ENCODE assay signal across 25 mouse cellular contexts in the genomic region with DNA sequence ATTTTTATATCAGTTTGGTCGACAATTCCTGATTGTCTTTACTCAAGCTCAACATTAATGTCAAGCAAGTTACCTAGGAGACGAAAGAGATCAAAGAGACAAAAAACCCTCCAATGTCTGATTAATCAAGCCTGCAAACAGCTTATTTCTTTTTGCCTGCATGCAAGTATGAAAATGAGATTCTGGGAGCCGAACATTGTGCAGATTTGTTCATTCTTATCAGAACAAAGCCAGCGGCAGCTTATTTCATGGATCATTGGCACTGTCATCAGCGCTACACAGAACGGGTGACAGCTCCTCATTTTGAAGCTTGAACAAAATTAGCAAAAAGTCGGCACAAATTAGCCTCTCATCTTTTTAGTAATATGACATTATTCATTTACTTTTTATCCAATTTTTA. TPM values are rescaled to one million over a fixed set of nuclear protein-coding genes. Genes with fewer than 3 reads are reported as not detected.
DNase-seq lines count a peak whose midpoint lies in the region; ATAC-seq and TF ChIP-seq lines count a peak whose summit lies in the region.
"Had no signal": no experiment of that assay in that cellular context is flagged by ENCODE, and none has a peak within 500 bp of the region (broad histone marks: within the 10 kb centered on the region; RNA-seq: fewer than 3 reads in every experiment).

No protein-coding gene starts in this region.

- no peak overlapping the region for H3K4me2 ChIP-seq in forebrain, embryonic 14.5 days (ENCODE audit: low read length)
- H3K4me2 ChIP-seq in midbrain, postnatal 0 days (ENCODE audit: low read depth, low read length, poor library complexity, severe bottlenecking) = no peak overlapping the region
- no peak overlapping the region for H3K4me2 ChIP-seq in intestine, postnatal 0 days (replicated peaks; ENCODE audit: low read depth)
- H3K4me2 ChIP-seq: embryonic facial prominence, embryonic 12.5 days; heart, embryonic 15.5 days; kidney, embryonic 15.5 days; limb, embryonic 13.5 days; liver, embryonic 13.5 days; lung, embryonic 14.5 days had no signal

- TF ChIP-seq POLR2A in brain, embryonic 14.5 days (IDR thresholded peaks at IDR 0.05; ENCODE audit: borderline replicate concordance, extremely low read depth, insufficient read depth, insufficient read length, poor library complexity, severe bottlenecking) = no peak

- H3K4me1 ChIP-seq in forebrain, embryonic 14.5 days (ENCODE audit: control insufficient read depth, insufficient read depth, low read length) = peaks cover 8% of the 10 kb centered on the region
- no peaks in the 10 kb centered on the region for H3K4me1 ChIP-seq in midbrain, postnatal 0 days (ENCODE audit: insufficient read depth, low read length)
- H3K4me1 ChIP-seq in intestine, postnatal 0 days (replicated peaks; ENCODE audit: control insufficient read depth, insufficient read depth, low read length) = no peaks in the 10 kb centered on the region
- H3K4me1 ChIP-seq: liver, embryonic 13.5 days had no signal

- H3K27ac ChIP-seq in layer of hippocampus, adult 2 months = peak overlapping the region; percentile 5; the same call in 1 of the 2 replicates
- no peak overlapping the region for H3K27ac ChIP-seq in forebrain, embryonic 14.5 days (ENCODE audit: low read depth, low read length)
- H3K27ac ChIP-seq in midbrain, postnatal 0 days (ENCODE audit: low read depth, low read length) = no peak overlapping the region
- no peak overlapping the region for H3K27ac ChIP-seq in intestine, postnatal 0 days (ENCODE audit: low read depth, low read length)
- H3K27ac ChIP-seq: embryonic facial prominence, embryonic 12.5 days; heart, adult 2 months; heart, embryonic 15.5 days; kidney, embryonic 15.5 days; limb, embryonic 13.5 days; liver, embryonic 13.5 days had no signal

- peaks cover 5% of the 10 kb centered on the region; the same call in 1 of the 2 replicates for H3K36me3 ChIP-seq in forebrain, embryonic 14.5 days (ENCODE audit: control insufficient read depth, insufficient read depth, low read length)
- H3K36me3 ChIP-seq in midbrain, postnatal 0 days (ENCODE audit: insufficient read depth, low read length) = no peaks in the 10 kb centered on the region
- H3K36me3 ChIP-seq in intestine, postnatal 0 days (ENCODE audit: control insufficient read depth, insufficient read depth) = peaks cover 5% of the 10 kb centered on the region; the same call in 1 of the 2 replicates
- H3K36me3 ChIP-seq: heart, embryonic 15.5 days had no signal

- 0 out of 2 replicates have a peak, but pooled peaks cover 13% of the 10 kb centered on the region for H3K27me3 ChIP-seq in forebrain, embryonic 14.5 days (replicated peaks; ENCODE audit: control insufficient read depth, insufficient read depth, low read length)
- no peaks in the 10 kb centered on the region for H3K27me3 ChIP-seq in midbrain, postnatal 0 days (ENCODE audit: insufficient read depth, low read length)
- no peaks in the 10 kb centered on the region for H3K27me3 ChIP-seq in intestine, postnatal 0 days (replicated peaks; ENCODE audit: control insufficient read depth, insufficient read depth, low read length)
- H3K27me3 ChIP-seq: embryonic facial prominence, embryonic 12.5 days; heart, embryonic 15.5 days; kidney, embryonic 15.5 days; limb, embryonic 13.5 days; liver, embryonic 13.5 days had no signal

- no peak overlapping the region for H3K4me3 ChIP-seq in layer of hippocampus, adult 2 months
- no peak overlapping the region for H3K4me3 ChIP-seq in forebrain, embryonic 14.5 days (ENCODE audit: low read depth, low read length)
- no peak overlapping the region for H3K4me3 ChIP-seq in midbrain, postnatal 0 days (ENCODE audit: low read depth, low read length)
- H3K4me3 ChIP-seq in intestine, postnatal 0 days (ENCODE audit: low read depth, low read length) = no peak overlapping the region
- H3K4me3 ChIP-seq: embryonic facial prominence, embryonic 12.5 days; heart, adult 2 months; heart, embryonic 15.5 days; kidney, embryonic 15.5 days; limb, embryonic 13.5 days; liver, embryonic 13.5 days had no signal

- 7% methylated on average over 7 of the region's 7 CpGs for WGBS in forebrain, embryonic 14.5 days
- WGBS in midbrain, postnatal 0 days = 25% methylated on average over 7 of the region's 7 CpGs
- WGBS in intestine, postnatal 0 days = 79% methylated on average over 7 of the region's 7 CpGs

- TF ChIP-seq CTCF in layer of hippocampus, adult 2 months (conservative IDR thresholded peaks at IDR 0.05) = no peak
- no peak for TF ChIP-seq CTCF in brain, embryonic 14.5 days (IDR thresholded peaks at IDR 0.05; ENCODE audit: borderline replicate concordance, extremely low read depth, insufficient read depth, insufficient read length)
- no peak for TF ChIP-seq CTCF in midbrain, postnatal 0 days (IDR thresholded peaks at IDR 0.05)
- TF ChIP-seq CTCF in intestine, postnatal 0 days (IDR thresholded peaks at IDR 0.05; ENCODE audit: low read depth) = no peak

- no peaks in the 10 kb centered on the region for H3K9me3 ChIP-seq in forebrain, embryonic 14.5 days (replicated peaks; ENCODE audit: control insufficient read depth, low read length)
- H3K9me3 ChIP-seq in midbrain, postnatal 0 days (ENCODE audit: low read length) = no peaks in the 10 kb centered on the region
- no peaks in the 10 kb centered on the region for H3K9me3 ChIP-seq in intestine, postnatal 0 days (ENCODE audit: control insufficient read depth)
- H3K9me3 ChIP-seq: embryonic facial prominence, embryonic 12.5 days; heart, embryonic 15.5 days; kidney, embryonic 15.5 days; limb, embryonic 13.5 days; liver, embryonic 13.5 days had no signal

- peak in 1 of 2 experiments; percentile 12 for DNase-seq in layer of hippocampus, adult 2 months (ENCODE audit: low spot score in 2 of 2)
- DNase-seq in layer of hippocampus, adult 9-10 months (ENCODE audit: low spot score) = no peak
- DNase-seq in brain, embryonic 14.5 days (ENCODE audit: low read depth) = peak; percentile 85
- DNase-seq in forebrain, embryonic 14.5 days (ENCODE audit: low spot score) = peak; percentile 62
- DNase-seq in midbrain, postnatal 0 days (ENCODE audit: low spot score) = peak; percentile 49
- DNase-seq in heart, adult 8-10 months (ENCODE audit: low spot score) = no peak
- DNase-seq: adrenal gland, postnatal 10 days; cerebellum, adult 18-20 months; cerebellum, postnatal 25 days; gastrocnemius, postnatal 14 days; heart, adult 2 months; kidney, postnatal 4 days; layer of hippocampus, postnatal 36 days; liver, embryonic 13.5 days; lung, embryonic 14.5 days; lung, postnatal 4 days; right cerebral cortex, postnatal 14 days; spleen, adult 18-20 months; thymus, postnatal 25 days had no signal

- no peak overlapping the region for H3K9ac ChIP-seq in forebrain, embryonic 14.5 days (ENCODE audit: low read length)
- no peak overlapping the region for H3K9ac ChIP-seq in midbrain, postnatal 0 days (replicated peaks; ENCODE audit: low read length, poor library complexity, severe bottlenecking)
- H3K9ac ChIP-seq in intestine, postnatal 0 days (ENCODE audit: low read depth, low read length) = no peak overlapping the region
- H3K9ac ChIP-seq: embryonic facial prominence, embryonic 12.5 days; heart, embryonic 15.5 days; kidney, embryonic 15.5 days; limb, embryonic 13.5 days; liver, embryonic 13.5 days; lung, embryonic 14.5 days had no signal

- ATAC-seq in forebrain, embryonic 14.5 days = peak; percentile 34; the same call in 1 of the 2 replicates
- no peak for ATAC-seq in midbrain, postnatal 0 days (ENCODE audit: low FRiP score)
- ATAC-seq in intestine, postnatal 0 days = no peak
- ATAC-seq: intestine, embryonic 16.5 days had no signal

RNA-seq across cellular contexts. Expression of gene Fam204a, which starts 22.3 kb away (rescaled TPM):
- 10 to 100 TPM; 33.1 to 35.9 TPM for total RNA-seq in layer of hippocampus, adult 2 months (2021)
- polyA plus RNA-seq in brain, embryonic 14.5 days (2012; rRNA removed) = 24.6 and 31.6 TPM in 2 replicates
- 56.3 and 58.6 TPM in 2 replicates for polyA plus RNA-seq in forebrain, embryonic 14.5 days (2014; fragmentation: Nextera tagmentation; extraction: Ambion mirVana)
- 28.3 and 38.3 TPM in 2 replicates for total RNA-seq in midbrain, postnatal 0 days (2014; rRNA removed)
- polyA plus RNA-seq in midbrain, postnatal 0 days (2015; fragmentation: Nextera tagmentation; extraction: Ambion mirVana) = 82.5 and 93.1 TPM in 2 replicates
- 10 to 100 TPM; 17.0 to 29.0 (median 21.7) TPM for total RNA-seq in heart, adult 8-10 months (2022)
- polyA plus RNA-seq in intestine, postnatal 0 days (2015; fragmentation: Nextera tagmentation; extraction: Ambion mirVana) = 29.4 and 31.2 TPM in 2 replicates

Comparison
In these comparisons a context has a peak if more than half of its experiments do, and no peak if none do; other contexts are left out.
1. DNase-seq: peak in brain, embryonic 14.5 days (single experiment), forebrain, embryonic 14.5 days (single experiment) and midbrain, postnatal 0 days (single experiment); none in layer of hippocampus, adult 9-10 months (single experiment) and heart, adult 8-10 months (single experiment).